Mouse (Mus musculus) liver, postnatal 0 days (tissue): ENCODE measurements around the gene Olfr643.

Source experiments
- CTCF ChIP-seq: sonication (generic); IDR thresholded peaks from 2 replicates; pipeline ENCODE4 v1.5.1; 2016; ENCODE audit warnings: antibody characterized with exemption, low read depth
- EP300 ChIP-seq: IDR thresholded peaks from 2 replicates; pipeline ENCODE4 v1.6.1; 2016; ENCODE audit warnings: antibody characterized with exemption, low read depth, mild to moderate bottlenecking

DNA sequence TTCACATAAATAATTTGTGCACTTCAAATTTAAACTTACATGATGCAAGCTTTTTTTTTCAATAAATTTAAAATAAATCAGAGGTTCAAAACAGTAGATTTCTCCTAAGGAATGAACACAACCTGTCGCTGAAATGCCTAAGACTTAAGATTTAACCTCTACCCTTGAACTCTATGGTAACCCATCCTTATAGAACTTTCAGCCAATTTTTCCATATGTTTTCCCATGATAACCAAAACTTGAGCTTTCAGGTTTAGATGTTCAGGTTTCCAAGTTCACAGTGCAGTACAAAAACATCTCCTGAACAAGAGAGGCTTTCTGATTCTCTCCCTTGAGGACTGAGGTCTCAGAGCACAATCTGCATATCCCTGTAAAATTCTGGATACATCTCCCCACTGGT lies 166.4 kb downstream of the Olfr643 start, which contains the start of gene Olfr635:
- TF ChIP-seq CTCF (no peak), EP300 (no peak)
